Mouse (Mus musculus) G1E (cell line): ENCODE measurements around the gene C1qtnf2. TPM values are rescaled to one million over a fixed set of nuclear protein-coding genes. Genes with fewer than 3 reads are reported as not detected.
A peak's percentile ranks its signal among the peaks of the same experiment; 100 is the strongest.

Source experiments
- ATAC-seq: 2 replicates; pipeline ENCODE4 v1.8.0; 2016; ENCODE audit warnings: mild to moderate bottlenecking; ENCODE audit not compliant: insufficient number of reproducible peaks, poor library complexity, low FRiP score, severe bottlenecking; ENCODE audit errors: extremely low read depth
- DNase-seq: peaks from one replicate; pipeline ENCODE4 v3.0.0; 2012; ENCODE audit warnings: low spot score
- H3K27me3 ChIP-seq: 2 replicates; pipeline ENCODE4 v1.6.1; 2012; ENCODE audit warnings: mild to moderate bottlenecking, low read length, inconsistent platforms; ENCODE audit not compliant: insufficient read depth
- H3K36me3 ChIP-seq: replicated peaks from 2 replicates; pipeline ENCODE3; 2012; ENCODE audit warnings: mild to moderate bottlenecking, inconsistent platforms
- H3K4me1 ChIP-seq: 2 replicates; pipeline ENCODE4 v1.6.1; 2012; ENCODE audit warnings: low read depth, low read length, inconsistent platforms, mixed read lengths; ENCODE audit not compliant: insufficient read depth
- H3K4me3 ChIP-seq: 2 replicates; pipeline ENCODE4 v1.5.1; 2012; ENCODE audit warnings: low read depth, mild to moderate bottlenecking, inconsistent platforms, low read length, moderate library complexity, mixed read lengths
- H3K9me3 ChIP-seq: replicated peaks from 2 replicates; pipeline ENCODE4 v1.6.1; 2012; ENCODE audit warnings: inconsistent platforms
- CTCF ChIP-seq: IDR thresholded peaks from 2 replicates; pipeline ENCODE4 v1.5.1; 2012; ENCODE audit warnings: low read depth, low read length, inconsistent platforms, mixed read lengths
- GATA1 ChIP-seq: IDR thresholded peaks from 2 replicates; pipeline ENCODE4 v1.6.1; 2012; ENCODE audit warnings: borderline replicate concordance, low read length, inconsistent platforms, mixed read lengths
- GATA2 ChIP-seq: IDR thresholded peaks from 2 replicates; pipeline ENCODE4 v1.6.1; 2012; ENCODE audit warnings: low read depth, low read length, inconsistent platforms, borderline replicate concordance
- POLR2AphosphoS5 ChIP-seq: IDR thresholded peaks from 2 replicates; pipeline ENCODE4 v1.6.1; 2012; ENCODE audit warnings: low read depth, low read length, inconsistent platforms; ENCODE audit not compliant: insufficient replicate concordance
- TAL1 ChIP-seq: conservative IDR thresholded peaks from 2 replicates; pipeline ENCODE4 v1.6.1; 2012; ENCODE audit warnings: low read depth, low read length, inconsistent platforms, mixed read lengths
- polyA plus RNA-seq: library from polyadenylated mRNA; stranded (reverse); fragments of >175 nt; gene quantifications from 2 replicates; pipeline ENCODE4 v1.2.3, GENCODE M21; 2012
- total RNA-seq, 2 experiments: library from RNA; stranded (forward) in 1 of 2; stranded (reverse) in 1 of 2; fragments of 200-1000 nt in 1 of 2; fragments of >200 nt in 1 of 2; fragmentation: Nextera tagmentation in 1 of 2; gene quantifications; 2 replicates each; pipeline ENCODE4 v1.2.3; 2014 to 2017

The C1qtnf2 gene
- total and polyA plus RNA-seq, 3 experiments: not detected

DNA sequence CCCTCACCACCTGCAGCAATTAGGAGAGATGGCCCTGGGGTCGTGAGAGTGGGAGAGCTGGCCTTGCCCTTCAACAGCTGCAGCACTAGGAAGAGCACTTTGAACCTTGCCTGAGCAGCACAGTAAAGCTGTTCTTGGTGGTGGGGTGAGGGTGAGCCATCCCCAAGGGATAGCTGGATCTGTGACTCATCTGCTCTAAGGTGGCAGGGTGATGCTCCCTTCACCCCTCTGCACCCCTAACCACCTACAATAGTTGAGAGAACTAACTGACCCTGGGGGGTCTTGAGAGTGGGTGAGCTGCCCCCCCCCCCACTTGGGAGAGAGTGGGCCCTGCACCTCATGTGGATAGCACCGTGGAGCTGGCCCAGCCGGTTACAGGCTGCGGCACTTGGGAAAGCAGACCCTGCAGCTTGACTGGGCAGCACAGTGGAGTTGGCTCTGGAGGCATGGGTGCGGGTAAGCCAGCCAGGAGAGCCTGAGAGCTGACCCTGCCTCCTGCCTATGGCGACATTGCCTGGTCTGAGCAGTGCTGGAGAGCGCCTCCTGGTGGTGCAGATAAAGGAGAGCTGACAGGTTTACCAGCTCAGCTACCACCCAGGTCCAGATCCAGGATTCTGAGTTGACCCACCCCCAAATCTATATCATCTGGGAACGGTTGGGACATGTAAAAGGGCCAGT lies 42.4 kb downstream of the C1qtnf2 start:
- ATAC-seq (no peak), DNase-seq (no peak)
- no peaks in the 10 kb centered on the region for H3K4me1 ChIP-seq
- TF ChIP-seq GATA2 (no peak), POLR2AphosphoS5 (no peak), TAL1 (no peak), CTCF (peak; percentile 37), GATA1 (no peak)
- no peak overlapping the region for H3K4me3 ChIP-seq
- no peaks in the 10 kb centered on the region for H3K9me3 ChIP-seq
- no peaks in the 10 kb centered on the region for H3K36me3 ChIP-seq
- H3K27me3 ChIP-seq: no peaks in the 10 kb centered on the region

DNA sequence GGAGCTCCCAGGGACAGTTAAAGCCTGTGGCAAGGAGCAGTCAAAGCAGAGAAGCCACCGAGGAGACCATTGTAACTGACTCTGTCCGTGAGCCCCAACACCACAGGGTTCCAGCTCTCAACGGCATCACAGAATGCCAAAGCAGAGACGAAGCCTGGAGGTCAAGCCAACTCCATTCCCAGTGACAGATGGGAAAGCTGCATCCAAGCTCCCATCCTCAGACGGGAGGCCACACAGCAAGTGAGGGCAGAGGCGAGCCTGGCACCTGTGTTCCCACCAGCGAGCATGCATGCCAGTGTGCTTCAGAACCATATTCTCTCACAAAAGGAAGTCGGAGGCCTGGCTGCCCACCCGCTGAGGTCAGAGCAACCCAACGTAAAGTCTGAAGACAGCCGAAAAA lies 43.6 kb downstream of the C1qtnf2 start:
- ATAC-seq: no peak
- no peak for DNase-seq
- no peaks in the 10 kb centered on the region for H3K4me1 ChIP-seq
- H3K9me3 ChIP-seq: no peaks in the 10 kb centered on the region
- H3K36me3 ChIP-seq: no peaks in the 10 kb centered on the region
- H3K4me3 ChIP-seq: no peak overlapping the region
- TF ChIP-seq POLR2AphosphoS5: no peak
- TF ChIP-seq CTCF: no peak
- no peak for TF ChIP-seq GATA2
- no peak for TF ChIP-seq TAL1
- no peak for TF ChIP-seq GATA1
- no peaks in the 10 kb centered on the region for H3K27me3 ChIP-seq

DNA sequence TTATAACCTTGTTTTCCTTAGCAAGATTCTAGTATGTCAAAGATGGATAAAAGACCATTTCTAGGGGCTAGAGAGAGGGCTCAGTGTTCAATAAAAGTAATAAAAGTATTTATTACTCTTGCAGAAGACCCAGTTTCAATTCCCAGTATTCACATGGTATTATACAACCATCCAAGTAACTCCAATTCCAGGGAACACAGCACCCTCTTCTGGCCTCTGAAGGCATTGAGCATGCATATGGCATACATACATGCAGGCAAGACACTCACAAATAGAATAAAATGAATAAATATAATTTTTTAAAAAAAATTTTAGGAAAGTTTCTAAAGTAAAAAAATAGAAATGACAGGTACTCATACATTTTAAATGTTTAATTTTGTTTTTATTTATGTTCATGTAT lies 44.0 kb downstream of the C1qtnf2 start:
- TF ChIP-seq GATA1 (no peak), TAL1 (no peak), GATA2 (no peak), POLR2AphosphoS5 (no peak), CTCF (no peak)
- DNase-seq (no peak), ATAC-seq (no peak)
- Histone ChIP-seq H3K4me3 (no peak overlapping the region), H3K27me3 (no peaks in the 10 kb centered on the region), H3K36me3 (no peaks in the 10 kb centered on the region), H3K9me3 (no peaks in the 10 kb centered on the region), H3K4me1 (no peaks in the 10 kb centered on the region)

DNA sequence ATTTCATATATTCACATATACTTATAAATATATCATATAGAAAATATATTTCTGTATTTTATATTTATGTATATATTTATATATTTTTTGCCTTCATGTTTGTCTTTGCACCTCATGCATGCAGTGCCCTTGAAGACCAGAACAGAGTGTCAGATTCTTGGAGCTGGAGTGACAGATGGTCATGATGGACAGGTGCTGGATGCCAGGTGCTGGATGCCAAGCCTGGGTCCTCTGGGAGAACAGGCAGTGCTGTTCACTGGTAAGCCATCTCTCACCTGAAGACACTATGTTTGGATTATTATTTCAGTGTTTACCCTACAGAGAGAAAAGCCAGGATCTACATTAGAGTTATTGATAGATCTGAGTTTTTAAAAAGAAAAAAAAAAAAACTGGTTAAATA lies 44.7 kb downstream of the C1qtnf2 start:
- TF ChIP-seq TAL1: no peak
- TF ChIP-seq GATA2: no peak
- TF ChIP-seq POLR2AphosphoS5: no peak
- TF ChIP-seq CTCF: no peak
- TF ChIP-seq GATA1: no peak
- DNase-seq: no peak
- Histone ChIP-seq H3K4me1 (no peaks in the 10 kb centered on the region), H3K4me3 (no peak overlapping the region), H3K36me3 (no peaks in the 10 kb centered on the region), H3K9me3 (no peaks in the 10 kb centered on the region), H3K27me3 (no peaks in the 10 kb centered on the region)
- no peak for ATAC-seq

DNA sequence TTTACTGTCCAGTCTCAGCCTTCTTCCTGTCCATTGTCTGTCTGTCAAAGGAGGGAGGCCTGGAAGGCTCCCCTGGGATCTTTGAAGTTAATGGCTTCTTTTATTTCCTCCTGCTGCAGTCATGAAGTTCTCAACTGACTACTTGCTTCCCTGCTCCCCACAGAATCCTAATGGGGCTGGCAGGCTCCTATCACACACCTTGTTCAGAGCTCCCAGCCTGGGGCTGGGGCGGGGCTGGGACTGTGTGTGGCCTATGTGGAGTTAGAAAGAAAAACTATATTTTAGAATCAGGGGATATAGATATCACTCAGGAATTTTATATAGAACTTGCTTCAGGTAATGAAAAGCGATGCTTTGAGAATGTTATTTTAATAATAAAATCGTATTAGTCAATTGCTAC lies 46.4 kb downstream of the C1qtnf2 start:
- H3K9me3 ChIP-seq: no peaks in the 10 kb centered on the region
- H3K4me1 ChIP-seq: no peaks in the 10 kb centered on the region
- TF ChIP-seq CTCF (no peak), GATA2 (no peak), POLR2AphosphoS5 (no peak), GATA1 (no peak), TAL1 (no peak)
- ATAC-seq (no peak), DNase-seq (no peak)
- no peaks in the 10 kb centered on the region for H3K27me3 ChIP-seq
- no peaks in the 10 kb centered on the region for H3K36me3 ChIP-seq
- H3K4me3 ChIP-seq: no peak overlapping the region

DNA sequence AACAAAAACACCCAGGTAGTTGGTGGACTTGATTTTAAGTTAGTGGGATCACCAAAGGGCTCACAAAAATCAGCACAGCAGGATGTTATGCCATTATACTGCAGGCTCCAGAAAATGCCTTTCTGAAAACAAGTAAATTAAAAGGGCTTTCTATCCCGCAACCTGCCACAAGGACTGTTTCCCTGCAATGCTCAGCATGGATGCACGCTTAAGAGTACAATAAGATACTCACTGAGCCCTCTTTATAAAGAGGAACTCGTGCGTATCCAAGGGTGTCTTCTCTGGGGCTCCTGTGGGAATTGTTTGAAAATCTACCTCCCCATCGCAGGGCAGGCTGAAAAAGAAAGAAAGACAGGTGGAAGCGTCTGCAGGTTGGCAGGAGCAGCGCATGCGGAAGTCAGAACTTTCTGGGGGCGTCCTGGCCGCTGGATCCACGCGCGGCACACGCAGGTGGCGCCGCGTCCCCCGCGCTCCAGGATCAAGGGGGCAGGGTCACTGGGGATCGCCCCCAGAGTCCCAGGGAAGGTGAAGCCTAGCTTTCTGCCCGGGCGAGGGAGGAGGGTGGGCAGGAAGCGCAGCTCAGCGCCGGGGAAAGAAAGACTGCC lies 54.1 kb downstream of the C1qtnf2 start:
- Histone ChIP-seq H3K9me3 (no peaks in the 10 kb centered on the region), H3K27me3 (peaks cover 15% of the 10 kb centered on the region), H3K36me3 (no peaks in the 10 kb centered on the region), H3K4me1 (no peaks in the 10 kb centered on the region), H3K4me3 (no peak overlapping the region)
- ATAC-seq (no peak), DNase-seq (no peak)
- TF ChIP-seq GATA1 (no peak), GATA2 (no peak), CTCF (no peak), POLR2AphosphoS5 (no peak), TAL1 (no peak)
